Comparison of ENCODE assay signal across 20 mouse cellular contexts in genomic region chr9:22791208-22791607, GRCm38 (mm10).
"Had no signal": no experiment of that assay in that cellular context is flagged by ENCODE, and none has a peak within 500 bp of the region (broad histone marks: within the 10 kb centered on the region; RNA-seq: fewer than 3 reads in every experiment).

No protein-coding gene starts in this region.

- ATAC-seq: liver, postnatal 0 days; lung, postnatal 0 days; midbrain, embryonic 13.5 days; midbrain, embryonic 15.5 days had no signal

- H3K4me1 ChIP-seq: liver, embryonic 15.5 days; lung, embryonic 15.5 days; midbrain, embryonic 13.5 days; midbrain, embryonic 15.5 days; stomach, embryonic 15.5 days had no signal

- DNase-seq: liver, embryonic 13.5 days; liver, postnatal 0 days; lung, adult 2 months; lung, postnatal 14 days; lung, postnatal 36 days; right cerebral cortex, postnatal 14 days; thymus, adult 2 months; thymus, postnatal 25 days; thymus, postnatal 4 days had no signal

- H3K27me3 ChIP-seq: liver, embryonic 13.5 days; liver, embryonic 15.5 days; lung, embryonic 15.5 days; midbrain, embryonic 13.5 days; midbrain, embryonic 15.5 days; neural tube, embryonic 13.5 days; neural tube, embryonic 15.5 days; stomach, embryonic 15.5 days had no signal

- H3K36me3 ChIP-seq: liver, embryonic 13.5 days; liver, embryonic 15.5 days; lung, embryonic 15.5 days; midbrain, embryonic 13.5 days; midbrain, embryonic 15.5 days; neural tube, embryonic 13.5 days; neural tube, embryonic 15.5 days; stomach, embryonic 15.5 days had no signal

- H3K4me3 ChIP-seq: liver, embryonic 13.5 days; liver, embryonic 15.5 days; lung, embryonic 15.5 days; midbrain, embryonic 13.5 days; midbrain, embryonic 15.5 days; myocyte; neural tube, embryonic 13.5 days; neural tube, embryonic 15.5 days; stomach, embryonic 15.5 days had no signal

- H3K27ac ChIP-seq: liver, embryonic 13.5 days; liver, embryonic 15.5 days; lung, embryonic 15.5 days; macrophage; midbrain, embryonic 13.5 days; midbrain, embryonic 15.5 days; neural tube, embryonic 13.5 days; neural tube, embryonic 15.5 days; stomach, embryonic 15.5 days; stomach, postnatal 0 days had no signal

- H3K4me2 ChIP-seq: liver, embryonic 13.5 days; liver, embryonic 15.5 days; lung, embryonic 15.5 days; midbrain, embryonic 13.5 days; midbrain, embryonic 15.5 days; neural tube, embryonic 13.5 days; neural tube, embryonic 15.5 days; stomach, embryonic 15.5 days had no signal

- H3K9ac ChIP-seq: liver, embryonic 13.5 days; liver, embryonic 15.5 days; liver, postnatal 0 days; lung, embryonic 15.5 days; midbrain, embryonic 13.5 days; midbrain, embryonic 15.5 days; neural tube, embryonic 13.5 days; neural tube, embryonic 15.5 days; stomach, embryonic 15.5 days had no signal

- H3K9me3 ChIP-seq: liver, embryonic 13.5 days; liver, embryonic 15.5 days; lung, embryonic 15.5 days; midbrain, embryonic 13.5 days; midbrain, embryonic 15.5 days; neural tube, embryonic 13.5 days; neural tube, embryonic 15.5 days; stomach, embryonic 15.5 days had no signal
